Mouse (Mus musculus): ENCODE measurements at regions not wholly inside any gene's neighbourhood (a gene's known extent, or its start where the extent isn't known, plus 50 kb on each side); places are given as distances from the start of the nearest gene placed in this dataset.

DNA sequence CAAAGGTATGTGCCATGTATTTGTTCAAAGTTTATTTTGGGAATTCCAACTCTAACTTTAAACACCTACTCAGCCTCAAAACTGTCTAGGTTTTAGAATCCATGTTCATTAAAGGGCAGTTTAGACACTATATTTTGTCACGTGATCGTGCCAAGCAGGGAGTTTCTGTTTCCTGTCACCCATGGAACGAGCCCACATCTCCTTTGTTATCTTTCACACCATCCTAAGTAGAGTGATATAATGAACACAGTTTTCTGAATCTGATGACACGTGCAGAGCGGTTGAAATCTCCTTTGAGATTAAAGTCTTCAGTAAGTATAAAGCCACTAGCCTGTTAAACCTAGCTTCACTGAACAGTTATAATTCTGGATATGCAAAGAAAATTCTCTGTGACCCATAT, 1066.1 kb downstream of the Gsdmc2 start:
- DNase-seq (ENCODE audit: low read depth, low spot score) = no peak

DNA sequence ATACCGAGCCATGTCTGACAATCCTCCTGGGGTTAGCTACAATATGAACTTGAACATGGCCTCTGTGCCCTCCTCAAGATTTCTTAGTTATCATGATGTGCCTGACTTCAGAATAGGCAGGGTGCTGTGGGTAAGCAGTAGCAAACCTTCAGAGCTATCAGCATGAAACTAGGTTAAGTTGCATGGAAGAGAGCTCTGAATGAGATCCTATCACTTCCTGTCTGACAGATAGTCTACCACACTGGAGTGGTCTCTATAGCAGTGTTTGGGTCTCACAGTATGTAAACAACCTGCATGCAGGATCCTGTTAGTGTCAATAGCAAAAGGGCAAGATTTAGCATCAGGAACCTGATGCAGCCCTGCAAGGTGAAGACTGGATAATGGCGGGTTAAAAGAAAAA, 1092.3 kb downstream of the Gsdmc2 start:
- DNase-seq (ENCODE audit: low read depth, low spot score) = no peak

DNA sequence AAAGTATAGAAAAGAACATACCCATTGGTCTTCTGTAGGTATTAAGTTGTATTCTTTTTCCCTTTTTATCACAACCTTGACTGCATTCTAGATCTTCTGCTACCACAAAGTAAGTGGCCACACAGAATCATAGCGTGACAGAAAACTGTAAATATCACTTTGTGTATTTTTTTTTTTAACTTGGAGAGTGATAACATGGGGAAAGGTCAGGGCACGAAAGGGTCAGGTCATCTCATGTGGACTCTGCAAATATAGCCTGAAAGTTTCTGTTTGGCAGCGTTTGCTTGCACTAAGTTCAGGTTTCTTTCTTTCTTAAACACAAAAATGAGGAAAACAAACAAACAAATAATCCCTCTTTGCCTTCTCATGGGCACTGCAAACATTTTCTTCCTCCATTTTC, 1101.1 kb downstream of the Gsdmc2 start:
- DNase-seq (ENCODE audit: low read depth, low spot score) = no peak

DNA sequence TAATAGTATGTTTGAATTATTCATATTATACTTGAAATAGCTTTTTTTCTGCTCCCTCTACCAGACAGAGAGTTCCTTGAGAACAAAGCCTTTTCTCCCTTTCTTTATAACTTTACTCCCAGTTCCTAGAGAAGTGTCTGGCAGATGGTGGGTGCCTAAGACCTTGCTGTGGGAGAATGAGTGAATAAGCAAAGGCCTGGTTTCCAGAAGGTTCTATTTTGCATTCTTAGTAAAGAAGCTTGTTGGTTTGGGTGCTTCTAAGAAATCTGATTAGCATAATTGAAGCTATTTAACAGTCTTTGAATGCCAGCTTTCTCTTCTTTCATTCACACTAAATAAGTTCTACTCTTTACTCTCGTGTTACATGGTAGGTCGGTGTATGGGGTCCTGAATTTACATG, 1104.2 kb downstream of the Gsdmc2 start:
- DNase-seq (ENCODE audit: low read depth, low spot score) = no peak

DNA sequence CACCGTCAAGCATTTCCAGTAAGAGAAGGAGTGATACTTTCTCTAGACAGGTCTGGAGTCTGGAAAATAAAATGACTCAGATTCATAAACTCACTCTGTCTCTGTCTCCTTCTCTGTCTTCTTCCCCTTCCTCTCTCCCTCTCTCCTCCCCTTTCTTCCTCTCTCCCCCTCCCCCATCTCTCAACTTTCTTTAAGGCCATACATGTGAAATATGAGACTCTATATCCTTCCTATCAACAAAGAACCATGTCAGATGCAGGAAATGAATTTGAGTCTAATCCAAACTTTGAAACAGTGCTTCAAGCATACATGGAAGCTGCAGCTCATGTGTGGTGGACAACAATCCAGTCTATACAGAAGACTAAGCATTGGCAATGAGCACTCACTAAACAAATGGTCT, 1109.6 kb downstream of the Gsdmc2 start:
- no peak for DNase-seq (ENCODE audit: low read depth, low spot score)

DNA sequence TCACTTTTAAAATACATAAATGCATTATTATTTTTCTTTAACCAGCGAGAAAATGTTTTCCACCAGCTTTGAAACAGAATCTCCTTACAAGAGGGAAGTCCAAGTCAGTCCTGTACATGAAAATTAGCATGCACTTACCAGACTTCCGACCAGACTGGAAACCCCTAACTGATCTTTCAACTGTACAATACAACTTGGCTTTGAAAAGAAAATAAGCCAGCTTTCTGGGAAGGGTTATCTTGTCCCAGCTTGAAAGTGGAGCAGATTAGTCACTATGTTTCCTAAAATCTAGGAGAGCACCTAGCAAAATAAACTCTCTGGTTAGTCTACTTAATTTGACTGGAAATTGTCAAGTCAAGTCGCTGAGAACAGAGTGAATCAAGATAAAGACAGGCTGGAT, 1110.1 kb downstream of the Gsdmc2 start:
- DNase-seq (ENCODE audit: low read depth, low spot score) = no peak

DNA sequence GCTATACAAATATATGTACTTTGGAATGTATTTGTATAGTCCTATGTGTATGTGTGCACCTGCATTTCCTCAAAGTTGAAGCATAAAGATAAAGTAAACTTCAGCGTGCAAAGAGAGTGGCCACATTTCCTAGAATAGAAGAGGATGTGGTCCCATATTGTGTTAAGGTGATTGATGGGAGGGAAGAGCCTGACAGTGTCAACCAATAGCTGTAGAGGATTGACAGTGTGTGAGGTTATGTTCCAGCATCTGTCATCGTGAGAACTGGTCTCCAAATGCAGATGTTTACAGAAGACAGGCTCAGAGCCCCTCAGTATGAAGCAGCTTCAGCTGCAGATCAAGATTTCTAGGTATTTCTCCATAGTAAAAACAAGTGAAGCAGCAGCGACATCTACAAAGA, 1114.5 kb downstream of the Gsdmc2 start:
- DNase-seq (ENCODE audit: low read depth, low spot score) = no peak

DNA sequence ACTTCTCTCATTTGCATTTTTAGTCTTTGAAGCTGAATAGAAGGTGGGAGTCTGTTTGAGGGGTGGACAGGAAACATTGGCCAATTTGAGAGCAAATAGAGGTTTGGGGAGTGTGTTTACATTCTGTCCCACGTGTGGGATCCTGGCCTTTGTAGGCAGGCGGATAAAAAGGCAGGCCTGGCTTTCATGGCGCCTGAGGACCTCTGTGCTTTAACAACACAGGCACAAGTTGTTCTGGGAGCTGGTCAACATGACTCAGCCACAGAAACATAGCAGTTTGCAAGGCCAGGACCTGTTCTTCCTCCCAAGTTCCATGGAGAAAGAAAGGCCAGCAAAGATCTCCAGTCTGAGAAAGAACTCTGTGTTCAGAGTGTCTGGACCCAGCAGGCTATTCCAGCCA, 1130.7 kb downstream of the Gsdmc2 start:
- DNase-seq (ENCODE audit: low read depth, low spot score) = no peak

DNA sequence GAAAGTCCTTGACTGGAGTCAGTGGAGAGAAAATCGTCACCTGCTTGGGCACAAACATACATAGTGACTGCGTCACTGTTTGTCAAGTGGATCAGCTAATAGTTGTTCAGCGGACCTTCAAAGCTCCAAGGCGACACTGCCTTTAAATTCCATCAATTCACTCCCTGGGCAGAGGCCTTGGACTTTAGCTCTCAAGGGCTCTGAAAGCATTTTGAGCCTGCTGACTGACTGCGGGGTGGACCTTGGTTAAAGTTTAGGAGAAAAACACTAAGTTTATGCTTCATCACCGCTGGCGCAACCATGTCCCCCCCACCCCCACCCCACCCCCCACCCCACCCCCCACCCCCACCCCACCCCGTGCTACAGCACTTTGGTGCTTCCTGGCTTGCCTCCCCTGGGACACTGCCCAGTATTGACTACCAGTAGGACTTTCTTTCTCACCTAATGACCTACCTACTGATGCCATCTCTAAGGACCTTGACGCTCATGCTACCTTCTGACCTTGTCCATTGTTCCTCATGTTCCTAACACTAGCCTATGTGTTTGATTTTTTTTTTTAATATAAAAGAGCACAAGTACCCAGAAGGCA, 1132.3 kb downstream of the Gsdmc2 start:
- no peak for DNase-seq (ENCODE audit: low read depth, low spot score)

DNA sequence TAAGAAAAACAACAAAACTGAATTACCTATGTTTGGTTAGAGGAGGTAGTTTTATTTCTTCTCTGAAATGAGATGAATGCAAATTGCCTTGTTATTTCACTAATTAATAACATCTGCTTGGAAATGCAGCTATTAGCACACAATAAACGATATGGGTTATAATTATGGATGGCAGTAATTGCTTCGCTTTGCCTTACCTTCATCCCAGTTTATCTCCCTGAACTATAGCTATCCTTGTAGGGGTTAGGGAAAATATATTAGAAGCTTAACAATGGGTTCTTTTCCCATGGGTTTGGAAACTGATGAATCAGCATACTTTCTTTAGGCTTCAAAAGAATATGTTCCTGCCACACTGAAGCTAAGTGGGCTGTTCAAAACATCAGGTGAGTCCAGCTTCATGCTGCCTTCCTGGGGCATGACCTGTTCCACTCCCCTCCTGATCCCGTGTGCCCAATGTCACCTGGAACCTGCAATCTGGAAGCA, 1132.9 kb downstream of the Gsdmc2 start:
- no peak for DNase-seq (ENCODE audit: low read depth, low spot score)

DNA sequence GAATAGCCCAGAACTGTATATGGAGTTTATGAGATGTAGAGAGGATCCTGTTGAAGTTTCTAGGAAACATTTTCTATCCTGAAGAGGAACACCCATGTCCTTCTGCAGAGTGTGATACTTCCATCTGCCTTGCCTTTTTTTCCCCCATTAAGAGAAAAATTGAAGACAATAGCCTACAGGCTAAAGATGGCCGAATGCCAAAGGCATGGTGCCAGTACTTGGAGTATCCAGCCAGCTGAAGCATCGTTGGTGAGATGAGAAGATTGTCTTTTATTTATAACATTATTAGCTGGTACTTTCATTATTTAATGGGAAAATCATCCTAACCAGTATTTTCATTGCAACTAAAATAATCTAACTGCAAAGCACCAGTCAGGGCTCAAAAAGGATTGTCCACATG, 1135.4 kb downstream of the Gsdmc2 start:
- no peak for DNase-seq (ENCODE audit: low read depth, low spot score)

DNA sequence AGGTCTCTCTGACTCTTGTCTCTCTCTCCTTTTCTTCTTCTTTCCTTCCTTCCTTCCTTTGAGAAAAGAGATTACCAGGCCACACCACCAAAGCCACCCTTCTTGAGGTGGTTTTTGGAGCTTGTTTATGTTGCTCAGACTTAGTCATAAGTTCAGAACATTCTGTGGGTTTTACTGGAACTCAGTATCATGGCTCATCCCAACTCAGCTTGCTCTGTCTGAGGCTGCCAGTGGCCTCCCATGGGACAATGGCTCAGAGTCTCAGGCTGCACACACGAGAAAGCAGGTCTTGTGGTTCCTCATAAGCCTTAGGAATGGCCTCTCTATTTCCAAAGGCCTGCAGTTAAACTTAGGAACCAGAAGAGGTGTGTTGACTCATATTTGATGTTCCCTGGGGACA, 1146.4 kb downstream of the Gsdmc2 start:
- DNase-seq (ENCODE audit: low read depth, low spot score) = no peak

DNA sequence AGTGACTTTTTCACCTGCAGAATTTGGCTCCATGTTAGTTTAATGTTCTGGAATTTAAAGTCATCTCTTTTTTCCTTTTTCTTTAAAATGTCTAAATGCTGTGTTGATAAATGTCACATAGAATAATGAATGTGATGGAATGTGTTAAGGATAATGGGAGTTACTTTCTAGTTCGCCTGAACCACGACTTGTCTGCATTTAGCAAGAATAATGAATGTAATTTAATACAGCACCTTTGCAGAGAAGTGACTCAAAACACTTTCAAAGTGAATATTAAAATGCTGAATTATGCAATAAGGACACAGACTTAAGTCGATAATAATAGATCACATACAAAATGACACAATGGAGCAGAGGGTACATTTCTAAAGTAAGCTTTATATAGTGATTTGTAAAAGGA, 1150.2 kb downstream of the Gsdmc2 start:
- no peak for DNase-seq (ENCODE audit: low read depth, low spot score)

DNA sequence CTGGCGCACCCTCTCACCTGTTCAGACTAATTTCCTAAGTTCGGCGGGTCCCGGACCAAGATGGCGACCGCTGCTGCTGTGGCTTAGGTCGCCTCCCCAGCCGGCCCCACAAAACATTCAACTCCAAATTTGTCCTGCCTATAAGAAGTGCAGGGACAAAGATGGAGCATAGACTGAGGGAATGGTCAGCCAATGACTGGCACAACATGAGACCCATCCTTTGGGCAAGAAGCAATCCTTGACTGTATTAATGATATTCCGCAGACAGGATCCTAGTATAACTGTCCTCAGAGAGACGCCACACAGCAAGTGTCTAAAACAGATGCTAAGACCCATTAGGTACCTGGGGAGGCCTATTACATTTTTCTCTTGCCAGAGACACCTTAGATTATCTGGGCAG, 1151.3 kb downstream of the Gsdmc2 start:
- DNase-seq (ENCODE audit: low read depth, low spot score) = peak; percentile 59

DNA sequence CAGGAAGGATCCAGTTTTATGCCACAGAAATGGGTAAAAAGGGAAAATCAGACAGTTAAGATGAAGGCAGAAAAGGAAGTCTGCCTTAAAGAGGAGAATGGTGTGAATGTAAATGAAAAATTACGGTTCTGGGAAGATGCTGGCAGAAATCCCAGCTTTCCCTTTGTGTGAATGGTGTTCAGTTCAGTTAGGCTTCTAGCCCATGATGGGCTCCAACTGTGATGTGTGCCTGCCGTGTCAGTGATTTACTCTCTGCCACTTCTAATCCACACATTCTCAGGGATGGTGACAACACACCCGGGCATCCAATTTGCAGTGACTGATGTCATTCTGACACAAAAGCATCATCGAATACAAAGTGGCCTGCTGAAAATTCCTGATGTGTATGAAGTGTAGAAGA, 1171.6 kb downstream of the Gsdmc2 start:
- DNase-seq (ENCODE audit: low read depth, low spot score) = no peak

DNA sequence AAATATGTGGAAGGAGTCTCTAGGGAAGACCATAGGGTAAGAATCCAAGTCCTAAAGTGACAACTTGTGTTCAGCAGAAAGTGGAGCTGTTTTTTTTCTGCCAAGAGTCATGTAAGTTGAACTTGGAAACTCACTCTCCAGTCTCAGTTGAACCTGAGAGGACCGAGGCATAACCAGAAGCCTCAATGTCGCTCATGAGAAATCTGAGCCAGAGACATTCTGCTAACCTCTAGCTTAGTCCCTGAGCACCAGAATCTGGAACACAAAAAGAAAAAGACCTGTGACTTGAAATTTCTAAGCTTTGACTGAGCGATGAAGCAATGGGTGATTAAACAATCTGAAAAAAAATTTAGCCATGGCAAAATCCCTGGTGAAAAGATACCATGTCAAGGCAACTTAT, 1175.0 kb downstream of the Gsdmc2 start:
- no peak for DNase-seq (ENCODE audit: low read depth, low spot score)

DNA sequence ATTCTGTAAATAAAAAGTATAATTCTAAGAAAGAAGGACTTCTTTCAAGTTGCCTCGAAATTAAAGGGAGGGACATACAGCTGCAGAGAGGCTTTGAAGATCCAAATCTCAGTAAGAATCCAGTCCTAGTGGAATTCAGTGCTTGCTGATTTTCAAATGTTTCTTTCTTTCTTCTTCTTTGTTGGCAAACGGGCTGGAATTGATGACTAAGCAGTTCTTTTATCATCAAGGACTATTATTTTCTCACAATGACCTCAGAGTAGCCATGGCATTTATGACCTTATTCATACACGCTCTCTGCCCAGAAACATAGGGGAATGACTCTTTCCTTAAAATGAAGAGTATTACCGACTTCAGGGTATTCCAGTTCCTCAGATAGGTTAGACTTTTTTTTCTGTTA, 1185.9 kb downstream of the Gsdmc2 start:
- no peak for DNase-seq (ENCODE audit: low read depth, low spot score)

DNA sequence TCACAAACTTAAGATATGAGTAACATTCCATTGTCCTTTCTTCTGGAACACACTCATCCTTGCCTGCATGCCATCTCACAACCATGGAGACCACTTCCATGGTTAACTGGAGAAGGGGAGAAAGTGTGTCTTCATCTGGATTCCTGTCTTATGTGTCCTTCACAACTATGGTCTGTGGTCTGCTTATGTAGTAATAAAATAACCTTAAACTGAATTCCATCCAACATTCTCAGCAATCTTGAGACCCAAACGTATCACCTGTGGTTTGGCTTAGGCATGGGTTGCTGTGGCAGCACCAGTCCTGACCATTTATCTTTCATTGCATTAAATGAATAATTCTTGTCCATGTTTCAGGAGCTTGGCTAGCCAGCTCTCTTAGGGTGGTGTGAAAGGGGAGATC, 1186.3 kb downstream of the Gsdmc2 start:
- DNase-seq (ENCODE audit: low read depth, low spot score) = no peak

DNA sequence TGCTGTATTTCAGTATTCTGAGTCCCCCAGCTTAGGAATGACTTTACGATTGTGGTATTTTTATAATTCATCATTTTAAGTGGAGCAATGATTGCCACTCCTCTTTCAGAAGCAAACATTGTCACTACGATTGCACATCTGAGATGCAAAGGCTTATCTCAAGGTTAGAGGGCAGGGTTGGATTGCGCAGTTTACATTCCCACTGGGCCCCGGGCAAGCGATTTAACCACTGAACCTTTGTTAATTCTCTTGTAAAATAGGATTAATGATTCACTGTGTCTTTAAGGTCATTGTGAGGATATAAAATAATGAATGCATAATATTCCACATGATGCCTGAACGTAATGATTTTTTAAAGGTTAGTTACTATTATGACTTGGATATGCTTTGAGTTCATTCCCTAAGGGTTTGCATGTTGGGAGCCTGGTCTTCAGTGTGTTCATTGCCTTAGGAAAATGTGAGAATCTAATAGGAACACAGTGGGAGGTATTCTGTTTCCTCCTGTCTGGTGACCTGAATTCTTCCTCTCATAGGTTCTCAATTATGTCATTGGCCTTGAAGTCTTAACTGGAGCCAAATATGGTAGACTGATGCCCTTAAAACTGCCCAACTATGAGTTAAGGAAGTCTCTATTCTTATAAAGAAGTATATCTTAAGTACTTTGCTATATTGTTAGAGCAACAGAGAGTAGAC, 1198.4 kb downstream of the Gsdmc2 start:
- DNase-seq (ENCODE audit: low read depth, low spot score) = peak; percentile 4

DNA sequence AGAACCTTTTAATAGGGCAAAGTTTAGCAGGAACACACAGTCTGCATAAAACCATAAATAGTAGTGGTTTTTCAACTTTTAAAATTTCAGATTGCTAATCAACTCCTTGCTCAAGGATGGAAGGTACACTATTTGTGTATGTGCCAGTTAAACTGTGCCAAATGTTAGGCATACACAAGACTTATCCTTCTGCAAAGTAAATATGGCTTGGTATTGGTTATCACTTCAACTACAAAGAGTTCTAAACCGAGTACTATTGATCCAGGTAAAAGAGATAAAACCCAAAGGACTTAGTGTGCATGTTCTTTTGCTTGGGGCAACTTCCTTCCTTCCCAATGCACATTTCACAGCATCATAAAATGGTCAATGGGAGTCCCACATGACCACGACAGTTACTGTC, 1200.2 kb downstream of the Gsdmc2 start:
- no peak for DNase-seq (ENCODE audit: low read depth, low spot score)

DNA sequence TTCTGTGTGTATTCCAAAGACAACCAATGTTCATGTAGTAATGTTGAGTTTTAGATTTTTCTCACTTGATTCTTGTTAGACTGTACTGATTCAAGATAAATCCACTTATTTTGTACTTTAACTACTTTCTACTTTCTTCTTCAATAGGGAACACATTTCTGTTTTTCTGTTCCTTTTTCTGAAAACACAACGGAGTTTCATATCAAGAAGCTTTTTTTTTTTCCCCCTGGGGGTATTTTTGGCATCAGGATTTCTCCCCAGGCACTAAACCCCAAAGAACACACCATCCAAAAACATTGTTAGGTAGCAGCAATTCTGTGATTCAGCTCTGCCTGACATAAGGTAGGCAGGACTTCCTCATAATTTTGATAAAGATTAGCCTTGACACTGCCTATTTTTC, 1200.7 kb downstream of the Gsdmc2 start:
- DNase-seq (ENCODE audit: low read depth, low spot score) = no peak

DNA sequence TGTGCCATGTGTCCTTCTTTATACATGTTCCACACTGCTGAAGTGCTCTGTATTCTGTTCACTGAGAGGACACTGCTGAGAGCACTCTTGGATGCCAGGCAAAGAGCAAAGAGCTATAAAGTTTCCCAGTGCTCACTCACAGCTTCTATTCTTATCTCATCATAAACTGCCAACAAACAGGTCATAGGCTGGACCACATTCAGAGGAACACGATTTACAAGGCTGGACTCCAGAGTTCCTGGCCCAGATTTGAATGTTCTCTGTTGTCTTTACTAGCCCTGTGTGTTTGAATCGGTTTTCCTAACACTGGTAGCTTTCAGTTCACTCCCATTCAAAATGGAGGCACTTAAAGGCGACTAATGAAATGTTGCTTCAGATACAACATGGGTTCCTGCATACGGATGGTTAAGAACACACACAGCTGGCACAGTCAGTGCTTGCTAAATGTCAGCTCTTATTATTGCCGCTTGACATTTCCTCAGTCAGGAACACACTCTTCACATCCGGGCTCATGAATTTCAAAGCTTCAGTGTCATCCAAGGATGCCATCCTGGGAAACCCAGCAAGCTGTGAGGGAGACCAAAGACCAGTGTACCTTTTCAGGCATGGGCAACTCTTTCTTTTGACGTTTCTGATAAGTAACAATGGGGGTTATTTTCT, 1203.8 kb downstream of the Gsdmc2 start:
- no peak for DNase-seq (ENCODE audit: low read depth, low spot score)

DNA sequence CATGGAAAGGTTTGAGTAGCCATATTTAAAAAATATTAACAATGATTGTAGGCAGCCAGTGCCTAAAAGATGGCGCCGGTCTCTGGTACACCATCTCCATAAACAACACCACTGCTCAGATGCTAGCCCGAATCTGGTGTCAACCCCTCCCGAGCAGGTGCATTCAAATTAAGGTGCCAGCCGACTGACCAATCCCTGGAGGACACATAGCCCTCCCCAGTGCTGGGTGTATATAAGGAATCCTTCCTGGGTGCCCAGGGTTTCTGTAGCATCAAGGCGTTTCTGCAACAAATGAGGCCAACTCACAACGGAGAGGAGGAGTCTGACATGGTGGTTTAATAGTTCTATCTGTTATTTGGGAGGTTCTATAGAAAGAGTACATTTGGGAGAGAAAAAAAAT, 1219.6 kb downstream of the Gsdmc2 start:
- no peak for DNase-seq (ENCODE audit: low read depth, low spot score)

All from R1 (cell line).